Mouse (Mus musculus) urinary bladder, postnatal 36 days (tissue): ENCODE measurements around the gene Aunip.
"Not testable (repeated sequence)": the region's sequence is repeated elsewhere in the genome, so short reads cannot be mapped to it uniquely, and the experiment has no call there.

ENCODE experiments used
- DNase-seq, 2 experiments: peaks; one replicate each; pipeline ENCODE4 v3.0.0; 2022; ENCODE audit warnings: low spot score in 2 of 2, mixed read lengths in 1 of 2

Gene Aunip

DNA sequence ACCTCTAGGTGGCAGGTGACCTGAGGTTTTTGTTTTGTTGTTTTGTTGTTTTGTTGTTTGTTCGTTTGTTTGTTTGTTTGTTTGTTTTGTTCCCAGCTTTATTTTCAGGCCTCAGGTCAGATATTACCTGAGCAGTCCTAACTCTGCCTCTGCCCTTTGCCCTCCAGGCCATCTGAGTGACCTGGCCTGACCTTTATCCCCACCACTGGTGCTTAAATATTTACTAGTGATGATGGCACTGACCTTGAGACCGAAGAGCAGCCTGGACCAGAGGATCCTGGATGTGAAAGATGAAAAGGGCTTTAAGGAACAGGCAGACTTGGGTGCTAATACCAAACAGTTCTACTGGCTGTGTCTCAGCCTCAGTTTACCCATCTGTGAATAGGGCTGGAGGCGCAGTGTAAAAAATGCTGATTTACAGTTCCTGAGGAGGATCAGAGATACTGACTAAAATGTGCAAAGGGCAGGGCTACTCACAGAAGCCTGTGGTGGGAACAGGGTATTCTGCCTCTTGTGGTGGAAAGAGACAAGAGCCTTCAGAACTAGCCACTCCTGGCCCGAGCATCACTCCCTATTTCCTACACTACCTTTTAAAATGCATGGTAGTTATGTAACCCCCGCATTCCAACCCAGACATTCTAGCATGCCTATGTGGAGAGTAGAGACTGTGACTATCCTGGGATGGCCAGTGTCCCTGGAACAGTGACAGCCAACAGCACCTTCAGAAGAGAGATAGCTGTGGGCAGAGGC is 25.5 kb upstream of the Aunip start:
- no peak for DNase-seq

DNA sequence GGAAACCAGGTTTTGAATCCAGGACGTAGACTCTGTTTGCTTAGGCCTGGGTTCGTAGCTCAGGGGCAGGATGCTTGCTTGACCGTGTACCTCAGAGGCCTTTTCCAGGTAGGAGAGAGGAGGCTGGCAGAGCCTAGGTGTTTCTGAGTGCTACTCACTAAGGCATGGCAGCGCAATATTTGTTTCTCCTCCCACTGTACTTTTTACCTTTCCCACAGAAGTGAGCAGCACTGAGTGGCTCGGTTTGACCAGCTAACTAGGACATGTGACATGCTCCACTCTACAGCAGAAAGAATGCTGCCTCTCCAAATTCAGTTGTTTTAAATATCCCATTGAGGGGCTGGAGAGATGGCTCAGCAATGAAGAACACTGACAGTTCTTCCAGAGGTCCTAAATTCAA is 22.6 kb upstream of the Aunip start:
- DNase-seq = no peak

DNA sequence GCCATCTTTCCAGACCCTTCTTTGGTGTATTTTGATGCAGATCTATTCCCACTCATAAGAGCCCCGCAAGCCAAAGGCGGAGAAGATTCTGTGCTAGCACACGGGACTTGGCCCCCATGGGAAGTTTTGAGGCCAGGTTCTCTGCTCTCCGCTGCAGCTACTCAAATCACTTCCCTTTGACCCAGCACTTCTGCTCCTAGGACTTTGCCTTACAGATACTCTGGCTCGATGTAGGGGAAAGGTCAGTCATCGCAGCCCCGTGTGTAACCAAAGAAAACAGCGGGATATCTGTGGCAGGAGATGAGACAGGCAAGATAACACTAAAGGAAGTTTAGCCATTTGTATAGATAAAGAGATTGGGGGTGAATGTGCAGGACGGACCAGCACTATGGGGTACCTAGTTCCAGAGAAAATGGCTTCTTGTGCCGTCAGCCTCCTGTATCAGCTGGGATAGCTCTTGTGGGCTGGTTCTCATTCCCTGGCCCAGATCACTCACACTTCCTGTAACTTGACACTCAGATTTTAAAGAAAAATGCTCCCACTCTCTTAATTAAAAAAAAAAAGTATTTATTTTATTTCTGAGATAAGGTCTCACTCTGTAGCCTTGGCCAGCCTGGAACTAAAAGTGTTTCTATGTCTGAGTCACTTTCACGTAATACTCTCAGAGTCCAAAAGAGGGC is 20.7 kb upstream of the Aunip start:
- DNase-seq = peak in 1 of 2 experiments; percentile 21

- peak; percentile 60 to 70 for DNase-seq
These were observed 19.1 kb upstream of the Aunip start for GRCm38 (mm10) chr4:134491716-134492115.

DNA sequence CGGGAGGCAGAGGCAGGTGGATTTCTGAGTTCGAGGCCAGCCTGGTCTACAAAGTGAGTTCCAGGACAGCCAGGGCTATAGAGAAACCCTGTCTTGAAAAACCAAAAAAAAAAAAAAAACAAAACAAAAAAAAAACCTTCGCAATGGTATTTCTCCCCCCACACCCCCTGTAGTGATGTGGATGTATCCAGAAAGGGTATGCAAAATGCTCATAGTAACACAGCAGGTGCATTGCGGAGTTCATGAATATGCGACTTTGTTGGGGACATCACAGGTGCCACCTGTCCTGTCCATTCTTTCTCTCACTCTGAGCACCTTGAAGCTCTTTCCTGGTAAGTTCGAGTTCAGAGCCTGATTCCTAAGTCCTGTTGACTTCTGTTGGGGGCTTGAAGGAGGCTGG is 16.6 kb upstream of the Aunip start:
- not testable (repeated sequence) for DNase-seq

- DNase-seq = peak in 1 of 2 experiments; percentile 41
These were observed 15.8 kb upstream of the Aunip start for GRCm38 (mm10) chr4:134494780-134495545.

DNA sequence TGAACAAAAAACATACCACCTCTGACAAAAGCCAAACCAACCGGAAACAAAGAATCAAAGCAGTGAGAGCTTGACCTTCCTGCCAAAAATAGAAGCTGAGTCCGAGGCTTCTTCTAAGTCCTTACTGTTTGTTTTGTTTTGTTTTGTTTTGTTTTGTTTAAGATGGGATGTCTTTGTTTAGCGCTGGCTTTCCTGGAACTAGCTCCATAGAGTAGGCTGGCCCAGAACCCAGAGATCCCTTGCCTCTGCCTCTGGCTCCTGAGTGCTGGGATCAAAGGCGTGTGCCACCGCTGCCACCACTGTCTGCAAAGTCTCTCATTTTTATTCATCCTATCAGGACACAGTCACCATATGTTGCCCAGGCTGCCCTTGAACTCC is 15.3 kb upstream of the Aunip start:
- no peak for DNase-seq

DNA sequence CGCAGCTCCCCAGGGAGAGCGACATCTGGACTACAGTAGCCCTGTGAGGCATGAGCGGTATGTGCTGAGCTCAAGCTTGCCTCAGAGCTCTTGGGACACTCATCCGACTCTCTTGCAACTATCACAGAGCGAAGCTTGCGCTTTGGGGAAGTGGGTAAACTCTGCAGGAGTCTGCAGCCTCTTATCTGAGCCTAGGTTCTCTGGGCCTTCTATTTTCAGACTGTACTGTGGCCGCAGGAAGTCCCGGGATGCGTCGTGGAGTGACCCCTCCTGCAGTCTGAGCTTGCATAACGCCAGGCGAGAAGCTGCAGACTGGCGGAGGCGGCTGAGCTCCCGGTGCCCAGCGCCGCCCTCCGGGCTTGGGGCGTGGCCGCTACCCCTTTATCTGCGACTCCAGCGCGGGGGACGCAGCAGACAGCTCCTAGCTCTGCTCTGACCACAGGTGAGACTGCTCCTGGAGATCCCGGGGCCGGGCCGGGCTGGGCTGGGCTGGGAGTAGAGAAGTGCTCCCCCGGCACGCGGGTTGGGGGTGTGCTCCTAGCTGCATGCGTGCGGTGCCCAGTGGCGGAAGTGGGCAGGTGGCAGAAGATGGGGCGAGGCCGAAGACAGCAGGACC is 14.1 kb upstream of the Aunip start, which contains the start of gene Paqr7:
Paqr7 (plus strand) TSS at position 103 of the 616 bp plus-strand sequence.
- peak; percentile 77 to 84 for DNase-seq

DNA sequence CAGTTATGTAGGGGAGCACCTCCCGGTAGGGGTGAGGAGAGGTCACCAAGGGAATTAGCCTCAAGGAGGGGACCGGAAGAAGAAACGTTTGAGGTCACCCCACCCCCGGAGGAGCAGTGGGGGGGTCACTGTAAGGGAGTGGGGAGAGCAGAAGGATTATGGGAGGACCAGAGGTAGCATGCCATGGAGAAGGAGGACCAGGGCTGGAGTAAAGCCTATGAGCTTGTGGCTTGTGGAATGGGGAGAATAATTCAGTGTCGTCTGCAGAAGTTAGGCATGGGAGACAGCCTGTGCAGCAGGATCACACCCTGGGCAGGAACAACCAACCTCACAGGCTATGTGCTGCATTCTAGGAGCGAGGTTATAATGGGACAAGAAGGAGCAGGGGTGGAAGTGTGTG is 13.6 kb upstream of the Aunip start:
- no peak for DNase-seq

- no peak for DNase-seq
These were observed 12.6 kb upstream of the Aunip start for GRCm38 (mm10) chr4:134497986-134498731.

- DNase-seq = not testable (repeated sequence)
These were observed 11.8 kb upstream of the Aunip start for GRCm38 (mm10) chr4:134498983-134499382.

- no peak for DNase-seq
These were observed 9.7 kb upstream of the Aunip start for GRCm38 (mm10) chr4:134501095-134501494.

- no peak for DNase-seq
These were observed 7.0 kb upstream of the Aunip start for GRCm38 (mm10) chr4:134503686-134504357.

DNA sequence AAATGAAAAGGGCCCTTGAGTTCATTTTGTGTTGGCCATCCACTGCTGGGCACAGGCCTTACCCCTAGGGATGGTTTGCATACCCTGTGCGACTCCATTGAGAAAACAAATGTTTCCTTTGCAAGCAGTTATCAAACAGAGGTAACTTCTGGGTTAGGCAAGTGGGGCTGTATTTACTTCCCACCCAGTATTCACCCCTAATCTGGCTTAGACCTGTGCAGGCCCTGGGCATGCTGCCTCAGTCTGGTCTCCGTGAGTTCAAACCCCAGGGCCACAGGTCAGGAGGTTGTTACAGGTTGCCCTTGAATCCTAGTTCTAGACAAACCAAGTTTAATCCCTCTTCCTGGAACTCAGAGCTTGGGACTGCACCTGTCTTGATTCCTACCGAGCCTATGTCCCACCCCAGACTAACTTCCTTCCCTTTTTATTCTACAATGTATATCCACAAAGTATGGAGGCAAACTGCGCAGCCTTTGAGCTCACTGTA is 5.5 kb upstream of the Aunip start:
- no peak for DNase-seq

DNA sequence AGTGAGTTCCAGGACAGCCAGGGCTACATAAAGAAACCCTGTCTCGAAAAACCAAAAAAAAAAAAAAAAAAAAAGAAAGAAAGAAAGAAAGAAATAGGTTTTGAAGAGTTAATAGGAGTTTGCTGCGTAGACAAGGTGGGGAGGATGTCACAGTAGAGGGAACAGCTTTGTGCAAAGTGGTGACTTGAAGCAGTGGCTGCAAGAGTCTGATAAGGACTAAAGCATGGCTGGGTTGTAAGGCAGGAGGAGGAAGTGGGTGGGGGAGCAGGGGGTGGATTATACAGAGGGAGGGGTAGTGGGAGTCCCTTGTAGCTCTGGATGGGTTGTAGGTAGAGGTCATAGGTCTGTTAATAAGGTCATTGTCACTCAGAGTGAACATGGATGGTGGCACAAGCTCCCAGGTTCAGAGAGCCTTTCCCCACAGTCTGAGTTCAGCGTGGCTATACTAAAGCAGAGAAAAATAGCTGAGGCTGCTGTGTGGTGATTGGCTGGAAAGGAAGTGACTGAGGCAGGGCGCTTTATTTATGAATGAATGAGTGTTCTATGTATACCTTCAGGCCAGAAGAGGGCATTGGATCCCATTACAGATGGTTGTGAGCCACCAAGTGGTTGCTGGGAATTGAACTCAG is 4.7 kb upstream of the Aunip start:
- DNase-seq = no peak

DNA sequence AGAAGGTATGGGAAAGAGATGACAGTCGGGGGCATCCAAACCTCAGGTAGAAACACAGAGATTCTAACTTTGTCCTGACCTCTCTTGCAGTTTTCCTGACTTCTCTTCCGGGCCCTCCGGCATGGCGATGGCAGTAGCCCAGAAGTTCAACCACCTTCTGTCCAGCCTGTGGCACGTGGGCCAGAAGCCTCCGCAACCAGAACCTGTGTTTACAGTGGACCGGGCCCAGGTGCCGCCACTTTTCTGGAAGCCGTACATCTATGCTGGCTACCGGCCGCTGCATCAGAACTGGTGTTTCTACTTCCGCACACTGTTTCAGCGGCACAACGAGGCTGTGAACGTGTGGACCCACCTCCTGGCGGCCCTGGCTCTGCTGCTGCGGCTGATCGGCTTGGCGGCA is 4.1 kb upstream of the Aunip start:
- no peak for DNase-seq

DNA sequence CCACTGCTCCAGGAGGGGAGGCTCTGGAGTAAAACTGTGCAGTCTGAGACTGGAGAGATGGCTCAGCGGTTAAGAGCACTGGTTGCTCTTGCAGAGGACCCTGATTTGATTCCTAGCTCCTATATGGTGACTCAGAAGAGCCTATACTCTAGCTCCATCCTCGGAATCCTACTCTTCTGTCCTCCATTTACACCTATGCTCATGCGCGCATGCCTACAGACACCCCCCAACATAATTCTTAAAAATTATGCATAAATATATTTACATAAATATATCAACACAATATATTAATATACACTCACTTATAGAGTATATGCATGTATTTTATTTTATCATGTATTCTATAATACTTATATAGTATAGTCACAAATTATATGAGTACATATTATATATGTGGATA is 403 bp upstream of the Aunip start:
- no peak for DNase-seq

- no peak for DNase-seq
These were observed 931 bp downstream of the Aunip start for GRCm38 (mm10) chr4:134511730-134512129.

DNA sequence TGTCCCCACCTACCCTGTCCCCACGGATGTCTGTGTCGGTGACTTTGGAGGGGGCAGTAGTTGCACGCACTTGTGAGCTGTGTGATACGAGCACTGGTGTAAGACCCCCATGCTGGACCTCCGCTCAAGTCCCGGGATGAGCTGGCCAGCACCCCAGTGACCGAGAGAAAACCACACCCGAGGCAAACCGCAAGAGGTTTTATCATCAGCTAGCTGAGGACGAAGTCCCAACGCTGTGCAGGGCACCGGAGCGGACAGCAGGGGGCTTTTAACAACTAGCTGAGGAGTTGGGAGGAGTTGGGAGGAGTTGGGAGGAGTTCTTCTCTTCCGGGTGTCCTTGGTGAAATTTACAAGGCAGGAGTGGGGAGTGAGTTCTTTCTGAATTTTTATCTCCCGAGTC is 2.0 kb downstream of the Aunip start:
- peak; percentile 46 to 74 for DNase-seq

DNA sequence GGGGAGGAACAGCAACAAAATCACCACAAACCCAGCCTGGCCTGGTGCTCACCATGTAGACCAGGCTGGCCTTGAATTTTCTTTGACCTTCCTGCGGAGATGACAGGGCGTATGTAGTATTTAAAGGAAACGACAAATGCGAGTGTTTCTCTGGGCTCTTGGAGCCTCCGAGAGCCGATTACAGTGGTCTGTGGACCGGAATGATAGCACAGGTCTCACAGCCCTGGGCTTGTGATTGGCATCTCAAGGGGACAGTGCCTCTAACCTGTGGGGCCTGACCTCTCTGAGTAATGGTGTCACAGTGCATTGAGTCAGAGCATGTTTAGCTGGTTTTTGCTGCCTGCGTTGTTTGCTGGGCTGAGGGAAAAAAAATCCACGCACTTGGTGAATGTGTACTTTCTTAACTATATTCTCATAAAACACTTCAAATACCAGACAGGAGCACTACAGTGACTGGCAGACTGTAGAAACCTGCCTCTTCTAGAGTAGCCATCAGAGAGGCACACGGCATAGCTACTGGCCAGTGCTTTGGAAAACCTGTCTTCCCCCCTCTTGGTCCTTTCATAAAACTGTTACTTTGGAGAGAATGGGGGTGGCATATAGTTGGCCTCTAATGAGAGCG is 3.6 kb downstream of the Aunip start:
- DNase-seq = peak; percentile 33 to 46
